Mouse (Mus musculus): ENCODE data around the gene Crk.

- TF ChIP-seq CTCF (IDR thresholded peaks at IDR 0.05; ENCODE audit: control insufficient read depth, insufficient read depth, insufficient read length) (no peak), MYOD1 (IDR thresholded peaks at IDR 0.05; ENCODE audit: control insufficient read depth, insufficient read length, low read depth) (no peak)
These were observed 58.9 kb downstream of the Crk start for GRCm38 (mm10) chr11:75737806-75738476.

Measured in C2C12 (cell line).